Mouse (Mus musculus) adrenal gland, adult 18-20 months (tissue): ENCODE measurements around the gene Pik3r2. TPM values are rescaled to one million over a fixed set of nuclear protein-coding genes. Genes with fewer than 3 reads are reported as not detected.

Source experiments
- microRNA-seq, 2 experiments: library from miRNA; unstranded; fragments of <30 nt; microRNA quantifications; one replicate each; pipeline ENCODE4 v1.2.0; 2021; ENCODE audit warnings: borderline number of aligned reads in 2 of 2
- total RNA-seq, 2 experiments: library from RNA; stranded (reverse); gene quantifications; 1 replicate in 1 of 2; 2 replicates in 1 of 2; pipeline ENCODE4 v1.2.3; 2021

The Pik3r2 gene
- total RNA-seq, 2 experiments from 2014 or later: 30.5 to 36.5 TPM

Small RNA genes lying within 50 kb of the gene (microRNA-seq; reads per million reads assigned to microRNA genes)
- gene Mir7240: 1.8 to 3.3 reads per million in 2 experiments

Other genes starting within 250 kb of the Pik3r2 start
- gene Fkbp8, start 249.0 kb downstream of the Pik3r2 start, total RNA-seq: 100 to 1,000 TPM; 257 to 332 TPM
- 10 to 100 TPM; 68.1 to 76.3 TPM for gene Kxd1, start 248.8 kb downstream of the Pik3r2 start, total RNA-seq
- 10 to 100 TPM; 23.1 to 26.6 TPM for gene Ell, start 237.3 kb downstream of the Pik3r2 start, total RNA-seq
- gene Isyna1, start 182.3 kb downstream of the Pik3r2 start, total RNA-seq: 100 to 1,000 TPM; 115 to 165 TPM
- gene Ssbp4, start 167.8 kb downstream of the Pik3r2 start, total RNA-seq: 10 to 100 TPM; 78.5 to 86.9 TPM
- 1 to 10 TPM; 1.4 to 3.0 TPM for gene Lrrc25, start 160.6 kb downstream of the Pik3r2 start, total RNA-seq
- gene Gdf15, start 144.3 kb downstream of the Pik3r2 start, total RNA-seq: 1 to 10 TPM; 2.2 to 6.4 TPM
- gene Pgpep1, start 116.3 kb downstream of the Pik3r2 start, total RNA-seq: 100 to 1,000 TPM; 101 to 153 TPM
- 10 to 100 TPM; 73.2 to 75.9 TPM for gene Lsm4, start 103.5 kb downstream of the Pik3r2 start, total RNA-seq
- 100 to 1,000 TPM; 228 to 252 TPM for gene Jund, start 77.8 kb downstream of the Pik3r2 start, total RNA-seq
- under 1 TPM in 1 of 2 experiments, not detected in 1; 0.10 TPM for gene Iqcn, start 73.3 kb downstream of the Pik3r2 start, total RNA-seq
- under 1 TPM in 1 of 2 experiments, not detected in 1; 0.53 TPM for gene Gm3336, start 58.2 kb downstream of the Pik3r2 start, total RNA-seq
- under 1 TPM; 0.42 to 0.86 TPM for gene Pde4c, start 53.0 kb downstream of the Pik3r2 start, total RNA-seq
- 10 to 100 TPM; 52.4 to 60.4 TPM for gene Rab3a, start 22.0 kb downstream of the Pik3r2 start, total RNA-seq
- 100 to 1,000 TPM in 1 of 2 experiments, 10 to 100 TPM in 1; 94.9 to 120 TPM for gene Mpv17l2, start 15.8 kb downstream of the Pik3r2 start, total RNA-seq
- 10 to 100 TPM; 15.6 to 16.7 TPM for gene Mast3, start 28.3 kb upstream of the Pik3r2 start, total RNA-seq
- gene Il12rb1, start 31.7 kb upstream of the Pik3r2 start, total RNA-seq: under 1 TPM; 0.66 to 0.77 TPM
- gene Arrdc2, start 63.0 kb upstream of the Pik3r2 start, total RNA-seq: 1 to 10 TPM; 8.3 to 8.7 TPM
- gene Kcnn1, start 86.5 kb upstream of the Pik3r2 start, total RNA-seq: 1 to 10 TPM; 2.2 to 2.8 TPM
- gene Ccdc124, start 97.2 kb upstream of the Pik3r2 start, total RNA-seq: 10 to 100 TPM; 58.9 to 59.3 TPM
- gene Slc5a5, start 116.0 kb upstream of the Pik3r2 start, total RNA-seq: not detected
- gene Rpl18a, start 120.7 kb upstream of the Pik3r2 start, total RNA-seq: 1,000 to 10,000 TPM; 1,253 to 1,401 TPM
- gene Map1s, start 129.2 kb upstream of the Pik3r2 start, total RNA-seq: 10 to 100 TPM; 34.3 to 39.5 TPM